Mouse (Mus musculus) frontal cortex, adult 2 months (tissue): ENCODE results near the gene Tnrc6b. TPM values are rescaled to one million over a fixed set of nuclear protein-coding genes. Genes with fewer than 3 reads are reported as not detected.
A peak's percentile ranks its signal among the peaks of the same experiment; 100 is the strongest.

ENCODE experiments used
- DNase-seq, 2 experiments: peaks; one replicate each; pipeline ENCODE4 v3.0.0; 2022; ENCODE audit warnings: low spot score in 1 of 2; ENCODE audit errors: extremely low spot score in 1 of 2
- polyA plus RNA-seq: library from polyadenylated mRNA; depleted of rRNA; stranded (reverse); fragments of >200 nt; gene quantifications from 2 replicates; pipeline ENCODE4 v1.2.3, GENCODE M21; 2012; rRNA removed

The Tnrc6b gene
- polyA plus RNA-seq, 1 experiment, result 43.0 TPM

- peak; percentile 38 to 85 for DNase-seq
Measured at GRCm38 (mm10) chr15:80948145-80949135, 237.3 kb downstream of the Tnrc6b start, which contains the start of gene Adsl. TSS of gene Adsl (plus strand) at chr15:80948490.

- no peak for DNase-seq
Measured at GRCm38 (mm10) chr15:80949431-80949830, 238.3 kb downstream of the Tnrc6b start.

- DNase-seq, result peak in 1 of 2 experiments; percentile 42
Measured at GRCm38 (mm10) chr15:80950055-80950454, 238.9 kb downstream of the Tnrc6b start.

- DNase-seq, result no peak
Measured at GRCm38 (mm10) chr15:80953971-80954370, 242.9 kb downstream of the Tnrc6b start.

- DNase-seq, result no peak
Measured at GRCm38 (mm10) chr15:80954861-80955260, 243.7 kb downstream of the Tnrc6b start.

GRCm38 (mm10) chr15:80955836-80956438 is 244.8 kb downstream of the Tnrc6b start:
- peak; percentile 53 to 59 for DNase-seq

- DNase-seq, result no peak
Measured at GRCm38 (mm10) chr15:80969371-80969770, 258.3 kb downstream of the Tnrc6b start.

GRCm38 (mm10) chr15:80974311-80974710 is 263.2 kb downstream of the Tnrc6b start:
- no peak for DNase-seq

GRCm38 (mm10) chr15:80975666-80976065 is 264.6 kb downstream of the Tnrc6b start:
- no peak for DNase-seq

- DNase-seq, result peak; percentile 55 to 88
Measured at GRCm38 (mm10) chr15:80977620-80978334, 266.7 kb downstream of the Tnrc6b start, which contains the start of gene Sgsm3. TSS of gene Sgsm3 (plus strand) at chr15:80977765.

GRCm38 (mm10) chr15:80979611-80980010 is 268.5 kb downstream of the Tnrc6b start:
- DNase-seq, result no peak

- no peak for DNase-seq
Measured at GRCm38 (mm10) chr15:80981176-80981575, 270.1 kb downstream of the Tnrc6b start.

GRCm38 (mm10) chr15:80983264-80983663 is 272.2 kb downstream of the Tnrc6b start:
- DNase-seq, result no peak

GRCm38 (mm10) chr15:80988331-80988730 is 277.2 kb downstream of the Tnrc6b start:
- DNase-seq, result no peak

GRCm38 (mm10) chr15:80989712-80990111 is 278.6 kb downstream of the Tnrc6b start:
- DNase-seq, result no peak

Other genes with a start within 250 kb of the Tnrc6b start
- 0.04 TPM in 1 of 2 replicates, not detected in the other for gene Enthd1, start 146.2 kb upstream of the Tnrc6b start, polyA plus RNA-seq
- 0.14 and 0.27 TPM in 2 replicates for gene Grap2, start 138.7 kb upstream of the Tnrc6b start, polyA plus RNA-seq
- gene Fam83f, start 39.5 kb upstream of the Tnrc6b start, polyA plus RNA-seq, result 0.68 and 0.86 TPM in 2 replicates
- gene Adsl, start 237.2 kb downstream of the Tnrc6b start, polyA plus RNA-seq, result 60.8 and 62.6 TPM in 2 replicates